Mouse (Mus musculus) stomach, embryonic 15.5 days (tissue): ENCODE data around the gene Olfr214. TPM values are rescaled to one million over a fixed set of nuclear protein-coding genes. Genes with fewer than 3 reads are reported as not detected.
"Not testable (repeated sequence)": the region's sequence is repeated elsewhere in the genome, so short reads cannot be mapped to it uniquely, and the experiment has no call there.

Source experiments
- ATAC-seq: fragments of 200-750 bp; cut with Nextera tagmentation; 2 replicates; pipeline ENCODE4 v1.8.0; 2017; ENCODE audit warnings: low read depth, moderate number of reproducible peaks, moderate TSS enrichment; ENCODE audit not compliant: insufficient read depth, low FRiP score
- H3K27ac ChIP-seq: fragments of 300-500 bp; sonication (generic); 2 replicates; pipeline ENCODE4 v1.5.1; 2015; ENCODE audit warnings: mild to moderate bottlenecking, inconsistent platforms
- H3K27me3 ChIP-seq: fragments of 300-500 bp; sonication (generic); replicated peaks from 2 replicates; pipeline ENCODE4 v1.6.1; 2015; ENCODE audit warnings: inconsistent platforms
- H3K36me3 ChIP-seq: fragments of 300-500 bp; sonication (generic); 2 replicates; pipeline ENCODE4 v1.6.1; 2015; ENCODE audit warnings: inconsistent platforms
- H3K4me1 ChIP-seq: fragments of 300-500 bp; sonication (generic); 2 replicates; pipeline ENCODE4 v1.6.1; 2015; ENCODE audit warnings: inconsistent platforms
- H3K4me2 ChIP-seq: fragments of 300-500 bp; sonication (generic); 2 replicates; pipeline ENCODE4 v1.6.1; 2015; ENCODE audit warnings: mild to moderate bottlenecking, inconsistent platforms
- H3K4me3 ChIP-seq: fragments of 300-500 bp; sonication (generic); replicated peaks from 2 replicates; pipeline ENCODE4 v1.5.1; 2015; ENCODE audit warnings: inconsistent platforms
- H3K9ac ChIP-seq: fragments of 300-500 bp; sonication (generic); 2 replicates; pipeline ENCODE4 v1.6.1; 2015; ENCODE audit warnings: inconsistent platforms
- H3K9me3 ChIP-seq: fragments of 300-500 bp; sonication (generic); 2 replicates; pipeline ENCODE4 v1.6.1; 2016; ENCODE audit warnings: inconsistent platforms
- WGBS: fragments of 180-500 bp; shearing (Covaris S2); methylation state at CpG from one replicate; pipeline ENCODE4 v1.1.7; 2015; 5-methylcytosine and 5-hydroxymethylcytosine counted together
- polyA plus RNA-seq: library from polyadenylated mRNA; unstranded; fragments of >200 nt; fragmentation: Nextera tagmentation; extraction: Ambion mirVana; gene quantifications from 2 replicates; pipeline ENCODE4 v1.2.1, GENCODE M21; 2015

The Olfr214 gene
- polyA plus RNA-seq, result not detected in 2 replicates

- Histone ChIP-seq H3K27ac (no peak within 1 kb of the TSS), H3K27me3 (no peaks in the 10 kb centered on the region), H3K4me2 (no peak within 1 kb of the TSS), H3K36me3 (no peaks in the 10 kb centered on the region), H3K9ac (no peak within 1 kb of the TSS), H3K9me3 (no peaks in the 10 kb centered on the region), H3K4me3 (no peak within 1 kb of the TSS), H3K4me1 (no peaks in the 10 kb centered on the region)
- no peak for ATAC-seq
- WGBS, result 68% methylated on average over 1 of the region's 1 CpGs
Observed at GRCm38 (mm10) chr6:116553935-116554334, at the start of gene Olfr214. Olfr214 (plus strand) TSS chr6:116554235.

GRCm38 (mm10) chr6:116506302-116507003, 47.6 kb upstream of the Olfr214 start, which contains the start of gene Olfr212:
Olfr212 (plus strand) TSS chr6:116506516.
- 88% methylated on average over 20 of the region's 20 CpGs for WGBS

GRCm38 (mm10) chr6:116514832-116515231, 39.2 kb upstream of the Olfr214 start:
- Histone ChIP-seq H3K27ac (no peak overlapping the region), H3K4me1 (no peaks in the 10 kb centered on the region), H3K4me3 (no peak overlapping the region), H3K4me2 (no peak overlapping the region), H3K9me3 (no peaks in the 10 kb centered on the region), H3K36me3 (no peaks in the 10 kb centered on the region), H3K27me3 (no peaks in the 10 kb centered on the region), H3K9ac (no peak overlapping the region)
- ATAC-seq, result no peak

More at GRCm38 (mm10) chr6:116506302-116507003, 47.6 kb upstream of the Olfr214 start, which contains the start of gene Olfr212:
- H3K9ac ChIP-seq, H3K4me2 ChIP-seq, H3K9me3 ChIP-seq, H3K4me1 ChIP-seq, H3K27me3 ChIP-seq, H3K4me3 ChIP-seq, H3K36me3 ChIP-seq, H3K27ac ChIP-seq, ATAC-seq: not testable (repeated sequence)

- H3K4me1 ChIP-seq, result no peaks in the 10 kb centered on the region
- no peaks in the 10 kb centered on the region for H3K9me3 ChIP-seq
- H3K36me3 ChIP-seq, result no peaks in the 10 kb centered on the region
- H3K27ac ChIP-seq, result no peak within 1 kb of the TSS
- 92% methylated on average over 1 of the region's 1 CpGs for WGBS
- no peak within 1 kb of the TSS for H3K9ac ChIP-seq
- H3K27me3 ChIP-seq, result no peaks in the 10 kb centered on the region
- no peak within 1 kb of the TSS for H3K4me2 ChIP-seq
- H3K4me3 ChIP-seq, result no peak within 1 kb of the TSS
- no peak for ATAC-seq
Observed at GRCm38 (mm10) chr6:116538156-116538555, 15.9 kb upstream of the Olfr214 start, which contains the start of gene Olfr213. Olfr213 (plus strand) TSS chr6:116538456.

- H3K4me1 ChIP-seq, result no peaks in the 10 kb centered on the region
- H3K27ac ChIP-seq, result no peak overlapping the region
- WGBS, result 74% methylated on average over 2 of the region's 2 CpGs
- H3K27me3 ChIP-seq, result no peaks in the 10 kb centered on the region
- H3K36me3 ChIP-seq, result no peaks in the 10 kb centered on the region
- ATAC-seq, result no peak
- H3K4me2 ChIP-seq, result no peak overlapping the region
- H3K9me3 ChIP-seq, result no peaks in the 10 kb centered on the region
- H3K9ac ChIP-seq, result no peak overlapping the region
- H3K4me3 ChIP-seq, result no peak overlapping the region
Observed at GRCm38 (mm10) chr6:116542500-116542899, 11.5 kb upstream of the Olfr214 start.

GRCm38 (mm10) chr6:116550841-116551240, 3.2 kb upstream of the Olfr214 start, which contains the start of gene Gm5580:
Gm5580 (plus strand) TSS chr6:116551141.
- not testable (repeated sequence) for H3K36me3 ChIP-seq, ATAC-seq, H3K4me3 ChIP-seq, H3K4me1 ChIP-seq, H3K9me3 ChIP-seq, H3K27ac ChIP-seq, H3K27me3 ChIP-seq, H3K4me2 ChIP-seq, H3K9ac ChIP-seq
- WGBS, result 92% methylated on average over 11 of the region's 11 CpGs

- H3K27me3 ChIP-seq, result no peaks in the 10 kb centered on the region
- ATAC-seq, result no peak
- H3K9ac ChIP-seq, result no peak overlapping the region
- no peak overlapping the region for H3K4me3 ChIP-seq
- no peak overlapping the region for H3K4me2 ChIP-seq
- no peaks in the 10 kb centered on the region for H3K9me3 ChIP-seq
- no peak overlapping the region for H3K27ac ChIP-seq
- H3K36me3 ChIP-seq, result no peaks in the 10 kb centered on the region
- no peaks in the 10 kb centered on the region for H3K4me1 ChIP-seq
- WGBS, result 53% methylated on average over 3 of the region's 3 CpGs
Observed at GRCm38 (mm10) chr6:116554952-116555351, 917 bp downstream of the Olfr214 start.

GRCm38 (mm10) chr6:116569834-116570233, 15.8 kb downstream of the Olfr214 start:
- Histone ChIP-seq H3K9me3 (no peaks in the 10 kb centered on the region), H3K27me3 (no peaks in the 10 kb centered on the region), H3K36me3 (no peaks in the 10 kb centered on the region), H3K4me2 (no peak overlapping the region), H3K4me3 (no peak overlapping the region), H3K9ac (no peak overlapping the region), H3K4me1 (no peaks in the 10 kb centered on the region), H3K27ac (no peak overlapping the region)
- WGBS, result 35% methylated on average over 3 of the region's 3 CpGs
- no peak for ATAC-seq

GRCm38 (mm10) chr6:116584095-116584494, 30.1 kb downstream of the Olfr214 start, which contains the start of gene Olfr215:
Olfr215 (minus strand) TSS chr6:116584195.
- Histone ChIP-seq H3K27ac (no peak within 1 kb of the TSS), H3K27me3 (no peaks in the 10 kb centered on the region), H3K9me3 (no peaks in the 10 kb centered on the region), H3K4me1 (no peaks in the 10 kb centered on the region), H3K36me3 (no peaks in the 10 kb centered on the region), H3K4me2 (no peak within 1 kb of the TSS), H3K9ac (no peak within 1 kb of the TSS), H3K4me3 (no peak within 1 kb of the TSS)
- ATAC-seq, result no peak
- WGBS, result 72% methylated on average over 4 of the region's 4 CpGs

GRCm38 (mm10) chr6:116600969-116601368, 46.9 kb downstream of the Olfr214 start:
- not testable (repeated sequence) for H3K4me2 ChIP-seq, H3K27me3 ChIP-seq, H3K36me3 ChIP-seq, H3K9me3 ChIP-seq, H3K4me1 ChIP-seq, H3K4me3 ChIP-seq, ATAC-seq, H3K9ac ChIP-seq, H3K27ac ChIP-seq

- Histone ChIP-seq H3K27ac (no peak overlapping the region), H3K36me3 (no peaks in the 10 kb centered on the region), H3K9me3 (no peaks in the 10 kb centered on the region), H3K9ac (no peak overlapping the region), H3K4me1 (no peaks in the 10 kb centered on the region), H3K27me3 (no peaks in the 10 kb centered on the region), H3K4me3 (no peak overlapping the region), H3K4me2 (no peak overlapping the region)
- 38% methylated on average over 4 of the region's 4 CpGs for WGBS
- no peak for ATAC-seq
Observed at GRCm38 (mm10) chr6:116607230-116607629, 53.2 kb downstream of the Olfr214 start.
